Mouse (Mus musculus) cerebellum, postnatal 25 days (tissue): ENCODE data around the gene Ehmt1.

Source experiments
- DNase-seq, 2 experiments: peaks; one replicate each; pipeline ENCODE4 v3.0.0; 2021; ENCODE audit warnings: mixed read lengths in 2 of 2

Ehmt1 gene

DNA sequence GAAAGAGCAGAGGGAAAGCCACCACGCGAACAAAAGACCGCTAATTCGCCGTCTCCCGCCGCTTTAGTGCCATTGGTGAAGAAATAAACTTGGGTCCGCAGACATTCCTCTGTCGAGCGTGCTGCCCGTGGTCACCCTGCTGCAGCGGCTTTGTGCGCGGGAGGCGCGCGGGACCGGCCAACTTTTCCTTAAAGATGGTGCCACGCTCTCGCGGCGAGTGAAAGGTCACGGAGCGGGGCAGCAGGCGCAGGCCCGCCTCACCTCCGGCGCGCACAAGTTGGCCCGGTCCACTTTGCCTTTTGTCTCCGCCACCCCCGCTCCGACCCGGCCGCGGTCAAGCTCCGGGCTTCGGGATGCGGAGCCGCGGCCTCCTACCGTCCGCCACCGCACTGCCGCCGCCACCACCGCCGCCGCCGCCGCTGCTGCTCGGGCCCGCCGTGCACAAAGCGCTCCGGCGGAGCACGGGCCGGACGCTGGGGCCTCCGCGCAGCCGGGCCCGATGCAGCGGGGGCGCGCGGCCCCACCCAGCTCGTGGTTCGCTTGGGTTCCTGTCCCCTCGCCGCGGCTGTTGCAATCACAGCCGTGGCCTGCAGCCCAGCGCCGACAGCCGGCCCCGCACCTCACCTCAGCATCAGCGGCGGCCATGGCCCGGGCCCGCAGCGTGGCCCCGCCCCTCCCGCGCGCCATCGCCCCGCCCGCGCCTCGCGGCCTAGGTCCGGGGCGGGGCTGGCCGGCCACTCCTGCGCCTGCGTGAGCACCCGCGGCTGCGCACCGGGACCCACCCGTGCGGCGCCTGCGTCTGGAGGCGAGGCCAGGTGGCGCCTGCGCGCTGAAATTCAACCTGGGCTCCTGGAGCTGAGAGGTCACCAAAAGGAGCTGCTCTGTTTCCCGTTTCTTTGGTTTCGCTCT is at the start of gene Ehmt1:
TSS of gene Ehmt1 (minus strand) at position 685 of the 909 bp plus-strand sequence.
- DNase-seq: peak; percentile 97 to 98

DNA sequence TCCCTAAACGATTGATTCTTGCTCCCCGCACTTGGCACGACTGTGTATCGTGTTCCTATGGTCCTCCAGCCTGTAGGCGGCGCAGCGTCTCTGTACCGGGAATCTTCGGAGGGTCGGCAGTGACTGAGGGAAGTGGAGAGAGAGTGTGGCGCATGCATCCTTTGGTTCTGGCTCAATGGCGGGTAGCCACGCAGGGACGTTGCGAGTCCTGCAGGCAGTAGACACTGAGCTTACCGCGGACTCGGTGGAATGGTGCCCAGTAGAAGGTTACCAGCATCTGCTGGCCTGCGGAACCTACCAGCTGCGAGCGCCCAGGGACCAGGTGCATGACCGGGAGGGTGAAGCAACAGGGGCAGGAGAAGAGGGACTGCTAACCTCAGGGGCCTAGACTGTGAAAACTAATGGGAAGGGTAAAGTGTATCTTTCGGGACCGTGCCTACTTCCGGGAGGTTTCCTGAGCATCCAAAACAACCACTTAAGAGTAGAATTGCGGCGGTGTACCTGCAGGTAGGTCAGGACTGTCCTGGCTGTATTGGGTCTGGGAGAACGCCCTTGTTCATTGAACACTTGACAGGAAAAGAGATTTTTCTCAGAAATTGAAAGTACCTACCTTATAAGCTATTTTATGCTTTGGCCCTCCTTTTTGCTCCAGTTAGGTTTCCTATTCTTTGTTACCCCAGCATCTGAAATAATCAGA is 43.0 kb upstream of the Ehmt1 start, which contains the start of gene Dph7:
TSS of gene Dph7 (plus strand) at position 97 of the 697 bp plus-strand sequence.
- DNase-seq: peak; percentile 91 to 94

DNA sequence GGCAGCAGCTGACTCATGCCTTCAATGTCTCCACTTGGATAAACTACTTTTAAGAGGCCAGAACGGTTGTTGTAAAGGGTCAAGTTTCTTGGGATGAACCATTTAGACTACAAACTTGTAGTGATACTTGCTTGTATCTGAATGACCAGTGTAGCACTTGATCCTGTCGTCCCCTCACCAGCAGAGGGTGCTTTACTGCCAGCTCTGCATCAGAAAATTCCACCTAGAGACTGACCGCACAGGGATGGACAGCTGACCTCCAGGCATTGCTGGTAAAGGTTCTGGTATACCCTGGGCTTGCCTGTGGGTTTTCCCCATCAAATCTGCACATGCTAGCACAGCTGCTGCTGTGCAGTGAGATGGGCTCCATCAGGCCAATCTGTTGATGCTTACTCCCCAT is 41.5 kb upstream of the Ehmt1 start:
- DNase-seq: peak; percentile 29 to 53

DNA sequence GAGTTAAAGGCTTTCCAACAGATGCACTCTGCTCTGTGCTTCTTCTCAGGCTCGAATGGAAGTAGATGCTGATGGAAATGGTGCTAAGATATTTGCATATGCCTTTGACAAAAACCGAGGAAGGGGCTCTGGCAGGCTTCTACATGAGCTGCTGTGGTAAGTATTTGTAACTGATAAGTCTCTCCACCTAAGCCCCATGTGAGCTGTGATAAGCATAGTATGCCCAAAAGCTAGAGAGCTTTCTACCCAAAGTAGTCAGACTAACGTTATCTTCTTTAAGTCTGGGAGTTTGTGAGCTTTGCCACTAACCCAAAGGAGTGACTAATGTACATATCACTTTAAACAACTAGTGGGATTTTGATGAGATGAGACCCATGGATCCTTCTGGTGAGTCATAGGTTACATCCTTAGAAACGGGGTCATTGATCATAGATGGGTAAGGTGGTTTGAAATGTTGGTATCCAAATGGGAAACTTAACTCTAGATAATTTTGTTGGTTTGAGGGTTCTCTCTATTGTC is 33.2 kb upstream of the Ehmt1 start:
- DNase-seq: no peak

DNA sequence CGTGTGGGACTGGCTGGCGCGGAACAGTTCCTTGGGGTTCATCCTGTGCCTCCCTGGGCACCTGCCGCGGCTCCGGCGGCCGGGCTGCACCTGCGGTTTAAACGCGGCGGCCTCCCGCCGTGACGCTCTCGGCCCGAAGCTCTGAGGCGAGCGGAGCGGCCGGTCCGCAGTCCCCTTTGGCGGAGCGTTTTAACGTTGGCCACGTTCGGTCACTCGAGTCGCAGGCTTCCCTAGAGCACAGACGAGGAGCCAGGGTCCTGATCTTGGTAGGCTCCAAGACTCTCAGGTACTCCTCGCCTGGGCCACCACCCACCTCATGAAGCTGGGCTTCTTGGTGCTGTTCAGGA is 30.7 kb upstream of the Ehmt1 start:
- DNase-seq: no peak

DNA sequence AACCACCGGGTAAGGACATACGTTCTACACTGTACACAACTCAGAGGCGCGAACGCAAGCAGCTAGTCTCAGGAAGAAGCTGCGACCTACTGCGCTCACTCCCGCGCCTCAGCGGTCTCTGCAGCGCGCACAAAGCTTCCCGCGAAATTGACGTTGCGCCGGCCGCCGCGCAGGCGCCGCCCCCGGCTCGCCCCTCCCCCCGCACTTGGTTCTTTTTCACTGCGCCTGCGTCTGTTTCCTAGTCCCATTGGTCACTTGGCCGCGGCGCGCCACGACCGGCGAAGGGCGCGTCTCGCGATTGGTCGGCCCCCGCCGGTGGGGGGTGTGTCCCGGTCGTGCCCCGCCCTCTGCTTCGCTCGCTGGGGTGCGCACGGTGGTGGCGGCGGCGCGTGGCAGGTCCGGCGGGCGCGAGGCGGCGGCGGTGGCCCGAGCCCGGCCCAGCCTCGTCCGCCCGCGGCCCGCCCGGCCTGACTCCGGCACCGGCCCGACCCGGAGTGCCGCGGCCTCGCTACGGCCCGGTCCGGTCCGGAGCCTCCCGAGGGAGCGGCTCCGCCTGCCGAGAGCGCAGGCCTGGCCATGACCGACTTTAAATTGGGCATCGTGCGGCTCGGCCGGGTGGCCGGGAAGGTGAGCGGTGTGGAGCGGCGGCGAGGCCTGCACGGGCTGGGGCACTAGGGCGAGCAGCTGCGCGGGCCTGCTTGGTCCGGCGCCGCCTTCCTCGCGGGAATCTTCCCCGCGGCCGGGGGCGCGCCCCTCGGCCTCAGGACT is 30.2 kb upstream of the Ehmt1 start, which contains the start of gene Zmynd19:
TSS of gene Zmynd19 (plus strand) at position 372 of the 768 bp plus-strand sequence.
- DNase-seq: peak; percentile 99 to 100

DNA sequence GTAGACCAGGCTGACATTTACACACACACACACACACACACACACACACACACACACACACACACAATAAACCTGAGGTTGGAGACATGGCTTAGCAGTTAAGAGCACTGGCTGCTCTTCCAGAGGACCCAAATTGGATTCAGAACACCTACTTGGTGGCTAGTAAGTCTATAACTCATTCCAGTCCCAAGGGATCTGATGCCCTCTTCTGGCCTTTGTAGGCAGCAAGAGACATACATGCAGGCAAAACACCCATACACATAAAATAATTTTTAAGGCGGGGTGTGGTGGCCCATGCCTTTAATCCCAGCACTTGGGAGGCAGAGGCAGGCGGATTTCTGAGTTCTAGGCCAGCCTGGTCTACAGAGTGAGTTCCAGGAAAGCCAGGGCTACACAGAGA is 24.9 kb upstream of the Ehmt1 start:
- peak in 1 of 2 experiments; percentile 29 for DNase-seq

DNA sequence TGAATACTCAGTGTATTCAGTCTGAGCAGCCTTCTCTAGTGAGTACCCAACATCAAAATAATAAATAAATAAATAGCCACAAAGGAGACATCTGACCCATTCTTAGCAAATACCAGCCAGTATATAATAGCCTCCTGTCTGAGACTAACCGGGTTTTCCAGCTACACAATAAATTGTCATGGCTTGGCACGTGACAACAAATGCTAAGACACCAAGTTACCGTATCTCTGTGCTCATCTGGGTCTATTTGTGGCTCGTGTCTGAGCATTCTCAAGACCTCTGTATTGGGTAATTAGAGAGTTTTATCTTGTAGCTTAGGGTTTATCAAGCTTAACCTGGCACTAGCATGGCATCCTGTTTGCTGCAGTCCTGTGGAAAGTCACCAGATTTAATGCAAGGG is 22.7 kb upstream of the Ehmt1 start:
- DNase-seq: no peak

DNA sequence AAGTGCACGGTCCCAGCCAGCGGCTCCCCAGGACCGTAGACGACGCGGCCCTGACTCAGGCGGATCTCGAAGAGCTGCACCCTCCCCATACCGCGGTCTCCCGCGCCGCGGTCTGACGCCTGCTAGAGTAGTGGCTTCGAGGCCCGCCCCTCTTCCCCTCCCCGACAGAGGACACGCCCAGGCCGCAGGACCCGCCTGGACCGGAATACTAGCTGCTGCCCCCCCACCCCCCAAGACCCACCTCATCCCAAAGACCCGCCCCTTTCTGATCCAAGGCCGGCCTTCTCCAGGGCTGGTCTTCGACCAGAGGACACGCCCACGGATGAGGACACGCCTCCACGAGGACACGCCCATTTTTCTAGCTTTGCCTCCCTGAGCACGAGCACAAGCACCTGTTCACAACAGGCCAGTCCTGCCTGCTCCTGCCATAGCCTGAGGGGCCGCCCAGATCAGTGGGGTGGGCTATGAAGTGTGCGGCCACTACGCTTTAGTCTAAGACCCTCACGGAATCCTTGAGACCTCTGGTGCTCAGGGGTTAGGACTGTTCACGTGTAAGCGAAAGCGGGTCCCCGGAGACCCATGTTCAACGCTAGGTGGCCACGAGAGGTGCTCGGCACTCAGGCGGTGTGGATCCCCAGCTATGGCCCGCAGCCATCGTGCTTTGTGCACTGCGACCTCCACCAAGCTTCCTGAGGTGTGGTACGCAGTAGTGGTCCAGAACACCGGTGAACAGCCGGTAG is 15.8 kb upstream of the Ehmt1 start, which contains the start of gene Arrdc1:
TSS of gene Arrdc1 (minus strand) at position 196 of the 740 bp plus-strand sequence.
- DNase-seq: peak; percentile 78 to 88

DNA sequence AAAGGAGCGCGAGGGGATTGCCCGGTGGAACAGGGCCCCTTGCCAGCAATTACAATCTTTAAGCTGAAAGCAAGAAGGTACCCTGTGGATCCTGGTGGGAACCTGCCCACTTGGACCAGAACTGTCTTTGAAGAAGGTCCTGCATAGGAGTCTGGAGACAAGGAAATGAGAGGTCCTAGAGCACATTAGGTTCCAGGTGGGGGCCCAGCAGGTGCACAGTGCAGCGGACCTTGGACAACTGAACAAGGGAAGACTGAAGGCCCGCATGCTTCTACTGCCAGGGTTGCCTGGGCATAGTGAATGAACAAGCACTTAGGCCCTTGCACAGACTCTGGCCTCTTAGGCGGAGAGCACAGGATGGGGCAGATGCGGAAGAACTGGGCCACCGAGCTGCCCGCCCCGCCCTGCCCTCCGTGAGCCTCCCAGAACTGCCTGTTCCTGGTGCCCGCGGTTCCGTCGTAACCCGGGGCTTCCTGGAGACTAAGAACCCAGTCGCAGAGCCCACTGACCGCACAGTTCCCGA is 15.1 kb upstream of the Ehmt1 start:
- DNase-seq: peak; percentile 64 to 65

DNA sequence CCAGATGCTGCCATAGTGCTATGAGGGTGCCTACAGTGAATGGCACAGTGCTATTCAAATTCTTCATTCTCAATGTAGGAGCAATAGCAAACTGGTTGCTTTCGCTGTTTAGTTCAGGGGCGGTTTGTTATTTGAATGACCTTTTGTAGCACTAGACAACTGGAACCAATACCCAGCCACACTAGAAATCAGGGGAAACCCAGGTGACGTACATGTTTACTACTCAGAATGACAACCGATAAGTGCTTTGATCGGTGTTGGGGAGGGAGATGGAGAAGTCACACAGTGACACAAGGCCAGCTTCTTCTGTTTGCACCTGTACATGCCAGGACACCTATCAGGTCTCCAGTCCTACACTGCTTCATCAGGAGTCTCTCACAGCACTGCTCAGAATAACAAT is 10.2 kb upstream of the Ehmt1 start:
- DNase-seq: no peak

DNA sequence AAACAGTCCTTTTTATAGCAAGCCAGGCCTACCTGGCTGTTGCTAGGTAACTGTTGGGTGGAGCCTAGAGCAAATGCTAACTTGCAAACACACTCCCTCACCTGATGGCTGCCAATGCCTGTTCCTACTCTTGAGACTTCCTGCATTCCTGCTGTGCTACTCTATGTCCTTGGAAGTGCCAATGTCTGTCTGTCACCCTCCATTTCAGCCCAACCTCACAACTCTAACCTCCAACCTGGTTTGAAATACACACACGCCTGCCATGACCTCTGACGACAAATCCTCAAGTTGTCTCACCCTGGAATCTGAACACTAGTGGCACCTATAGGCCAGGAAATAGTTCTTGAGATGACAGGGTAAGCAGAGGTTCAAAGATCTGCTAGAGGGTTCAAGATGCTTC is 9.7 kb upstream of the Ehmt1 start:
- no peak for DNase-seq

DNA sequence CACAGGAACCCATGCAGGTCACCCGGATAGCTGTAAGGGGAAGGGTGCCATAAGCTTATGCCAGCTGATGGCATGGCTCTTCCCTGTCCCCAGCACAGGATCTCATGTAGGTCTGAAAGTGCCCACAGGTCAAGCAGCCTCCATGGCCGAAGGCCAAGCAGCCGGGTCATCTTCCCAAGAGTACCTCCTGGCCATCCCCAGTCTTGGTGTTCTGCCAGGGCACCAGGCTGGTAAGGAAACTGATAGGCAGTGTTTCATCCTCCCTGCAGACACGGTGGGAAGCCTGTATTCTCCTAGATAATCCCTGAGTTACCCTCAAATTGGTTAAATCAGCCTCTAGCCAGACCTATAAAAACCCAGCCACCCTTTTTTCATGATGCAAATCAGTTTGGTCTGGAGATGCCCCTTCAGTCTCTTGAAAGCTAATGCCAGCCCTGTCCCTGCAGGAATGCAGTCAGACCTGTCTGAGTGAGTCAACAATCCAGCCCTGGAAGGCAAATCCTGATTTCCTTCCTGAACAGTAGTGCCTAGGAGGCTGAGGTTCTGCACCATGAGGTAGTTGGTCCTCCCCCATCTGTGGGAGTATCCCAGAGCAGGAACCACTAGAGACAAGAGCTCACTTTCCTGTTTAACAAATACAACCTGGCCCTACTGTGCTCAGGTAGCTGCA is 8.5 kb upstream of the Ehmt1 start:
- DNase-seq: peak; percentile 47 to 74

DNA sequence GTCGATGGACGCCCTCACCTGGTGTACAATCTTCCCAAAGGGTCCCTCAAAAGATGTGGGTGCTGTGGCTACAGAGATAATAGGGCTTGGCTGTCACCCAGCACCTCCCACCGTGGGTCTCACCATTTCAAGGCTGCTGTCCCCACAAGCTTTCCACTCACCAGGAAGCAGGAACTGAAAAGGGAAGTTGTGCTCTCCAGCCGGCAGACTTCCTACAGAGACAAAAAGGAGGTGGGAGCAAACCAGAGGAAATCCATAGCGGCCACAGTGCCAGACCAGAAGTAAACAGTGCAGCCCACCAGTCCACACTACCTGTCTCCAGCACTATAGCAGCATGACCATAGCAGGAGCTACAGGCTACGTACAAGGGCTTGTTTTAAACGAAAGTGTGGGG is 7.5 kb upstream of the Ehmt1 start:
- no peak for DNase-seq

DNA sequence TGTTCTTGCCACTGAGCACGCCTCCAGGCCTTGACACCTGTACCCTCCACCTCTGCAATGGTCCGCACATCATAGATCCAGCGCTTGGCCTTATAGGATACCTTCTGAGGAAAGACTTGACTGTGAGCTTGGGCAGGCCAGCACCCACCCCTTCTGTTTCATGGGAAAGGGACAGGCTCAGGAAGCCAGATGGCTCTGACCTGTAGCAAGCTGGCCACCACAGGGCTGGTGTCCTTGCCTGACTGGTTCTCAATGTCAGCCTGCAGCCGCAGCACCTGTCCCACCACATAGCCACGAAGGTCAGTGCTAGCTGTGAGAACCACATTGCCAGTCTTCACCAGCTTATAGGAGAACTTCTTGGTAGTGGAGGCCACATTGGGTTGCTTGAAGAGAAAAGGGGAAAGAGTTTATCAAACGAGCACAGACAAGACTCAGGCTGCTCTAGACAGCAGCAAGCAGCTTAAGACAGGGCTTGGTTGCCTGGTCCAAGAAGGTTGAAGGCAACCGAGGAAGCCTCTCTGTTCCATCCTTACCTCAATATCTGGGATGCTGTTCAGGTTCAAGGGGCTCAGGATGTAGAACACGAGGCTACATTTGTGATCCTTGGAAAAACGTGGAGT is 7.0 kb upstream of the Ehmt1 start:
- no peak for DNase-seq

DNA sequence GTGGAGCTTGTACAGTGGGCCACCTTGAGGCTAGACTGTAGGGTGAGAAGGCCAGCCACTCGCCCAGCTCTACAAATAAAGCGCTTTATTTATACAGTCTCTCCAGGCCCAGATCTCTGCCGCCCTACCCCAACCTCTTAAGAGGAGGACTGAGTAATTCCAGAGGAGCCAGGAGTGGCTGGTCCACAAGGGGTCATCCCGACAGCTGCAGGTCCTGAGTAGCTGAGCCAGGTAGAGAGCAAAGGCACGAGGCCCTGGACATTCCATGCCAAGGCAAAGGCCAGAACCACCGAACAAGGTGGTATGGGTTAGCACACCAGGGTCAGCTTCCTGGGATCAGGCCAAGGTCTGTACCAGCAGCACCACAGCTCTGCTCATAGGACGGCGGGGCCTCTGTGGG is 5.9 kb upstream of the Ehmt1 start:
- no peak for DNase-seq

DNA sequence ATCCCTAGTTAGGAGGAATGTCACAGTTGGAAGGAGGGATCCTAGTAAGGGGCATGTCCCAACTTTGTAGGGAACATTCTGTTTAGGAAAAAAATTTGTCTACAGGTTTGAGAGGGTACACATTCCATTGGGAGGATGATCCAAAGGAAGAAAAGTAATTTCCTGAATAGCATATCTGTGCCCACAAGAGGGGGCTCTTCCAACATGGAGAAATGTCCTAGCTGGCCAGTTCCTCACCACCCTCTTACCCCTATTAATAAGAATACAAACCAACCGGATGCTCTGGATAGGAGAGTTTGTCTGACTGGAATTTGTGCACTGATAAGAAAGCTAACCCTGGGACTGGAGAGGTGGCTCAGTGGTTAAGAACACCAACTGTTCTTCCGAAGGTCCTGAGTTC is 4.1 kb upstream of the Ehmt1 start:
- DNase-seq: peak in 1 of 2 experiments; percentile 30

DNA sequence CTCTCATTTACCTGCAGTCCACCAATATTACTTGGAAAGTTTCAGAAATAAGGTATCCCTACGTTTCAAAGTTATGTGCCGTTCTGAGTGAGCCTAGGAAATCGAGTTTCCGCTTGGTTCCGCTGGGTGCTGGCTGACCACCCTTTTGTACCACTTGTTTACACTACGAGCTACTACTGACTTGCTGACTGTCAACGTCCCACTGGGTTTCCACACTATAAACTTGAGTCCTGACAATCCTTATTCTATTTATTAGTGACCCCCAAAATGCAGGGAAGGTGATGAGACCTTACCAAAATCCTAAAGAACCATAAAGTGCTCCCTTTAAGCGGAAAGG is 393 bp upstream of the Ehmt1 start:
- DNase-seq: no peak

DNA sequence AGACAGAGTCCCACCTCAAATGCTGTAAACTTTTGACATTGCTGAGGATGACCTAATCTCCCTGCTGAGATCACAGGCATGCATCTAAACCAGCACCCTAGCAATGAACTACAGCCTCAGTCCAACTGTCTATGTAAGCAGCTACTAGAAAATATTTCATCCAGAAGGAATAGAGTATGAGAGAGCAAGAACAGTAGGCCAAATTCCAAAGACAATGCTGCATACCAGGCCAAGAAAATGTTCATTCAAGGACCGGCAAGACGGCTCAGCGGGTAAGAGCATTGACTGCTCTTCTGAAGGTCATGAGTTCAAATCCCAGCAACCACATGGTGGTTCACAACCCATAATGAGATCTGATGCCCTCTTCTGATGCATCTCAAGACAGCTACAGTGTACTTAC is 4.7 kb downstream of the Ehmt1 start:
- DNase-seq: no peak

DNA sequence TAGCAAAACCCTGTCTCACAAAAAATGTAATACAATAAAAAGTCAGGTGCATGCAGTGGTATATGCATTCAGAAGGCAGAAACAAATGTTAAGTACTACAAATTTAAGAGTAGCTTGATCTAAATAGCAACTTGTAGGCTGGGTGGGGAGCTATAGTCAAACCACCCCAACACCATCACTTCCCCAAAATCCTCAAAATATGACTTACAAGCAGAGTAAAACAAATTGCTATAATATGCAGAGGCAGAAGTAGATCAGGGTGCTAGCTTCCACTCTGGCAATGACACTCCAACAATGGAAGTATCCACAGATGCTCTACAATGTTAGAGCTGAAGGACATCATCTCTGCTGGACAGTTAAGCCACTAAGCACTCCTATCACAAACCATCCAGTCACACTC is 6.8 kb downstream of the Ehmt1 start:
- DNase-seq: no peak

DNA sequence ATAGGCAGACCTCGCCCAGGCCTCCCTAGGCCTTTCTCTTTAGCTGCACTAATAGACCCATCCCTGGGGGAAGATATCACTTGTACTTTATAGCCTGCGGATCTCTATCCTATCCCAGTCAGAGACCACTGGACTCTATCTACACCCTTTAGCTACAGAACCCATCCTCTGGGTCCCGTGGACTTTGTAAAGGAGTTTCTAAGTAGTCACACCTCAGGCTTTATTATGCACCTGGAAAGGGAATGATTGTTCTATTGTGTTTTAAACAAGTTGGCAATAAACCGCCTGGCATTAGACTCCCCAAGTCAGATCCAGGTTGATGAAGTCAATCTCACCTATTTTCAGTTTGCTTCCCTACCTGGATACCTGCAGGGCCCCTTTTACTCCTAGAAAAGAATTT is 7.2 kb downstream of the Ehmt1 start:
- DNase-seq: no peak
